Mouse (Mus musculus) hindbrain, embryonic 12.5 days (tissue): ENCODE measurements at regions not wholly inside any gene's neighbourhood (a gene's known extent, or its start where the extent isn't known, plus 50 kb on each side); places are given as distances from the start of the nearest gene placed in this dataset.

Experiments
- ATAC-seq: fragments of 200-750 bp; cut with Nextera tagmentation; 2 replicates; pipeline ENCODE4 v1.8.0; 2017; ENCODE audit warnings: moderate TSS enrichment; ENCODE audit not compliant: low FRiP score
- H3K27ac ChIP-seq: fragments of 300-500 bp; sonication (generic); 2 replicates; pipeline ENCODE4 v1.5.1; 2016; ENCODE audit warnings: mild to moderate bottlenecking
- H3K27me3 ChIP-seq: fragments of 300-500 bp; sonication (generic); 2 replicates; pipeline ENCODE4 v1.6.1; 2016; ENCODE audit warnings: mild to moderate bottlenecking
- H3K36me3 ChIP-seq: fragments of 300-500 bp; sonication (generic); 2 replicates; pipeline ENCODE4 v1.6.1; 2016; ENCODE audit warnings: mild to moderate bottlenecking
- H3K4me1 ChIP-seq: fragments of 300-500 bp; sonication (generic); 2 replicates; pipeline ENCODE4 v1.6.1; 2016
- H3K4me2 ChIP-seq: fragments of 300-500 bp; sonication (generic); replicated peaks from 2 replicates; pipeline ENCODE4 v1.6.1; 2016; ENCODE audit warnings: mild to moderate bottlenecking
- H3K4me3 ChIP-seq: fragments of 300-500 bp; sonication (generic); 2 replicates; pipeline ENCODE4 v1.5.1; 2016; ENCODE audit warnings: mild to moderate bottlenecking
- H3K9ac ChIP-seq: fragments of 300-500 bp; sonication (generic); 2 replicates; pipeline ENCODE4 v1.6.1; 2016; ENCODE audit warnings: mild to moderate bottlenecking, moderate library complexity
- H3K9me3 ChIP-seq: fragments of 300-500 bp; sonication (generic); replicated peaks from 2 replicates; pipeline ENCODE4 v1.6.1; 2016; ENCODE audit warnings: mild to moderate bottlenecking
- WGBS: fragments of 180-500 bp; shearing (Covaris S2); methylation state at CpG from one replicate; pipeline ENCODE4 v1.1.7; 2016; 5-methylcytosine and 5-hydroxymethylcytosine counted together

DNA sequence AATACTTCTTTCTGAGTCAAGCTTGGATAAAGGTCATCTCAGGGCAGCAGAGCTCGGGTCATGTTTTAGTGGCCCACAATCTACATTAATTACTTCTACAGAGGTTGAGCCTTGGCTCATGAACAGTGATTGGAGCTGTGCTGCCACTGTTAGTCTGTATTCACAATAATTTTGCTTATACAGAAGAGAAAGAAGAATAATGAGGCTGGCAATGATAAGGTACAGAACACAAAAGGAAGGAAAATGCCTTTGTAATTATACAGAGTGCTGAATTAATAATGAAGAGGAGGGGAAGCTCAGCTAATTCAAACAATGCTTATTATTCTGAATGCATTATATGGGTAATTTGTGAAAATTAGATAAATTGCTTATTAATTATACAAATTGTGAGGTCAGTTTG lies 573.9 kb upstream of the Cblb start:
- Histone ChIP-seq H3K9me3 (no peaks in the 10 kb centered on the region), H3K27ac (no peak overlapping the region), H3K9ac (no peak overlapping the region), H3K4me2 (no peak overlapping the region), H3K36me3 (no peaks in the 10 kb centered on the region), H3K4me1 (no peaks in the 10 kb centered on the region), H3K27me3 (no peaks in the 10 kb centered on the region), H3K4me3 (no peak overlapping the region)
- 40% methylated on average over 1 of the region's 1 CpGs for WGBS
- ATAC-seq = no peak

DNA sequence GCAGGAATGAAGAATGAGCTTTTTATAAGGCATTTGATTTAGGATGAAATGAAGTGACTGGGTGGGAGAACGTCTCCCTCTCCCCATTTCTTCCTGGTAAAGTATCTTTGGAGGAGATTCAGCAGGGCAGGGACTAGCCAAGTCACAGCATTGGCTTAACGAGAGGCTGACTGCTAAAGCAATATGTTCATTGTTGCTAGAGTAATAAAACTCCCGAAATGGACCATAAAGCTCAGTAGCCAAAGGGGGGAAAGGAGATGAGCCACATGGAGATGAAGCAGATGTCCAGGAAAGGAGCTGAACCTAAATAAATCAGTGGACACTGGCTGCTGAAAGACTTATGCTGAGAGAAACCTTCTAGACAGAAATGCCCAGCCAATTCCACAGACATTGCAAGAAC lies 555.3 kb upstream of the Cblb start:
- Histone ChIP-seq H3K36me3 (no peaks in the 10 kb centered on the region), H3K4me3 (no peak overlapping the region), H3K9me3 (no peaks in the 10 kb centered on the region), H3K4me2 (no peak overlapping the region), H3K27ac (no peak overlapping the region), H3K27me3 (no peaks in the 10 kb centered on the region), H3K9ac (no peak overlapping the region), H3K4me1 (no peaks in the 10 kb centered on the region)
- 76% methylated on average over 3 of the region's 3 CpGs for WGBS
- no peak for ATAC-seq

DNA sequence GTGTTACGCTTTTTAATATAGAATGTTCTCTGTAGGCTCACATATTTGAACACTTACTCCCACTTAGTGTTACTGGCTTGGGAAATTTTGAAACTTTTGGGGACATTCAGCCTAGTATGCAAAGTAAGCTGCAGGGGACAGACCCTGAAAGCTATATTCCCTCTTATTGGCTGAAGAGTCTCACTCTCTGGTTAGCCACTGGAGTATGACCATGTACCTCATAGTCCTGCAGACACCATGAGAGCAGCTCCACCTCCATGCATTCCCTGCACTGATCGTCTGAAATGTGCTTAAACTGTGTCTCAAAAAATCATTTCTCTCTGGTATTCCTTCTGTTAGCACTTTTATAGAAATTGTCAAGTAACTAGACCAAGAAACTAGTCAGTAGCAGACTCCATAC lies 534.9 kb upstream of the Cblb start:
- WGBS = 82% methylated on average over 2 of the region's 2 CpGs
- no peaks in the 10 kb centered on the region for H3K4me1 ChIP-seq
- H3K27ac ChIP-seq = no peak overlapping the region
- no peak overlapping the region for H3K9ac ChIP-seq
- H3K9me3 ChIP-seq = no peaks in the 10 kb centered on the region
- ATAC-seq = no peak
- H3K4me3 ChIP-seq = no peak overlapping the region
- H3K4me2 ChIP-seq = no peak overlapping the region
- no peaks in the 10 kb centered on the region for H3K36me3 ChIP-seq
- H3K27me3 ChIP-seq = no peaks in the 10 kb centered on the region

DNA sequence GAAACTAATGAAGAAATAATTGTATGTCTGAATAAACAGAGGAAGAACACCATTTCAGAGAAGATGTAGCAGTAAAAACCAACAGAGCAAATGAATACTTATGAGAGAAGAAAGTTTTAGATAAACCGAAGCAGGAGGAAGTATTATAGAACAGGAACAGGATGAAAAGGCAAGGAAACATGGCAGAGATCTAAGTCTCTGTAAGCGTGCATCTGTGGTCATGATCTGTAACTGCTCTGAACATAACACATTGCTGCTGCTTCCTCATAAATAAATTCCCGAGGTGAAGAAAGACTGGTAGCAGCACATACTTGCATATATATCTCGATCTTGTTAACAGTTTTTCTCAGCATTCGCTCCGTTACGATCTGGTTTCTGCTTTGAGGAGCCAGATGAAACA lies 533.2 kb upstream of the Cblb start:
- no peak for ATAC-seq
- WGBS = 92% methylated on average over 7 of the region's 7 CpGs
- Histone ChIP-seq H3K4me3 (no peak overlapping the region), H3K27me3 (no peaks in the 10 kb centered on the region), H3K9me3 (no peaks in the 10 kb centered on the region), H3K36me3 (no peaks in the 10 kb centered on the region), H3K4me2 (no peak overlapping the region), H3K4me1 (no peaks in the 10 kb centered on the region), H3K9ac (no peak overlapping the region), H3K27ac (no peak overlapping the region)

DNA sequence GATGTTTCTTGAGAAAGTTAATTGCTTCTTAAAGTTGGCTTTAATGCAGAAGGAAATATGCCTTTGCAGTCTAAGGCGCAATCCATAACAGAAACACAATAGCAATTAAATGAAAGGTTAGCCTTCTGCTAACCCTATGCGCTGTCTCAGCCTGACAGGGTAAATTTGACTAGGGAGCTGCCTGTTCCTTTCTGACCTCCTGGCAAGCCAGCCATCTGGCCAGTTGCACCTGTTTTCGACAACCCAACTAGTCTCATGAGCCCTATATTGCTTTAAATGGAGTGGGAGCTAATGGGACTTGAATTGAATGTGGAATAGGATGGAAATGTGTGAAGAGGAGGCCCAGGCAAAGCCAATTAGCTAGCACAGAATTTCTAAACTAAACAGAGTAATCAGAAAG lies 513.9 kb upstream of the Cblb start:
- WGBS = 54% methylated on average over 3 of the region's 3 CpGs
- no peak for ATAC-seq
- no peak overlapping the region; the same call in 1 of the 2 replicates for H3K27ac ChIP-seq

DNA sequence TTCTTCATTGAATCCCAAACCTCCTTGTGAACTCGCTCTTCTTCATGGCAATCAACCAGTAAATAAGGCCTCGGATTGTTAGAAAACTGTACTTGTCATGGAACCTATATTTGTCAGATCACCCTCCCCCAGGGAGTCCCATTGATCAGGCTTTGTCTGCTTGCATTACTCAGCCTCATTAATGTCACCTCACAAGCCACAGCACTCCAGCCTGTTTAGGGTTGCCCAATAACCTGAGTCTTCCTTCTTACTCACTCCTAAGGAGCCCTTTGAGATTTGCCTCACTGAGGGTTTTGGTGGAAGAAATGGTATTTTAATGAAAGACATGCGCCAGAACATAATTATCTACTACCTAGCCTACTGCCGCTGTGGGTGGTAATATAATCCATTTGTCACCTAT lies 510.3 kb upstream of the Cblb start:
- H3K9me3 ChIP-seq = no peaks in the 10 kb centered on the region
- peak overlapping the region; percentile 33; the same call in 1 of the 2 replicates for H3K4me2 ChIP-seq
- no peak overlapping the region for H3K4me3 ChIP-seq
- H3K4me1 ChIP-seq = peaks cover 15% of the 10 kb centered on the region
- WGBS = 29% methylated on average over 4 of the region's 4 CpGs
- H3K9ac ChIP-seq = no peak overlapping the region
- H3K27me3 ChIP-seq = no peaks in the 10 kb centered on the region
- no peaks in the 10 kb centered on the region for H3K36me3 ChIP-seq
- H3K27ac ChIP-seq = peak overlapping the region; percentile 68
- ATAC-seq = peak; percentile 79

More for the DNA sequence above, 513.9 kb upstream of the Cblb start:
- no peaks in the 10 kb centered on the region for H3K9me3 ChIP-seq
- no peak overlapping the region for H3K4me2 ChIP-seq
- H3K27me3 ChIP-seq = no peaks in the 10 kb centered on the region
- H3K4me3 ChIP-seq = no peak overlapping the region
- H3K9ac ChIP-seq = no peak overlapping the region
- H3K4me1 ChIP-seq = peaks cover 10% of the 10 kb centered on the region
- no peaks in the 10 kb centered on the region for H3K36me3 ChIP-seq

DNA sequence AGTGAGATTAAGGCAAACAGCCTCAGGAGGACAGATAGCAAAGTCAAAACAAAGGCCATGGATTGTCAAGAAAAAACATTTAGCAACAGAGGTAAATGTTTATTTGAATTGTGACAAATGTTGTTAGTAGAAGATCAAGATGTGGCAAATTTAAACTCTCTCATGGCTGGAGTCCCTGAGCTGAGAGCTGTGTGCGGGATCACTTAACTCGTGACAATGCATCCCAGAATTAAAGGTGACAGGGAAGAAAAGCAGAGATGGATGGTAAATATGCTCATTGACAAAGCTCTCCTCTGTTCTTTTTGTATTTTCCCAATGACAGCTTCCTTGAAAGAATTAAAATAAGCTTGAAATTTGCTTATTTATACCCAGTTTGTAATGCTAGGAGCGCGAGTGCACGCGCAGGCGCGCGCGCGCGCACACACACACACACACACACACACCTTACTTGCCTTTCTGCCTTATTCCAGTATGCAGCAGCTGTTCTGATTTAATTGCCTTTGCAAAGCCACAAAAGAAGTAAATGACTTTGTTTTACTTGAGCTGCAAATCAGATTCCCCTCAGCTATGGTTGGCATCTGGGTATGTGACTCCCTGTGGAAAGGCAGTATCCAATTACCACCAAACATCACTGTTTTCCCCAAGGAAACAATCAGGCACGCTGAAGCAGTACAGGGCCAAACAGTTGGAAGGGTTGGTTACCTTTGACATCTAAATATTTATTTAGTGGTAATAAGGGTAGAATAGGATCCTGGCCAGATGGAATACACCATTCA lies 509.5 kb upstream of the Cblb start:
- Histone ChIP-seq H3K27ac (peak overlapping the region; percentile 68), H3K4me2 (peak overlapping the region; percentile 33)

DNA sequence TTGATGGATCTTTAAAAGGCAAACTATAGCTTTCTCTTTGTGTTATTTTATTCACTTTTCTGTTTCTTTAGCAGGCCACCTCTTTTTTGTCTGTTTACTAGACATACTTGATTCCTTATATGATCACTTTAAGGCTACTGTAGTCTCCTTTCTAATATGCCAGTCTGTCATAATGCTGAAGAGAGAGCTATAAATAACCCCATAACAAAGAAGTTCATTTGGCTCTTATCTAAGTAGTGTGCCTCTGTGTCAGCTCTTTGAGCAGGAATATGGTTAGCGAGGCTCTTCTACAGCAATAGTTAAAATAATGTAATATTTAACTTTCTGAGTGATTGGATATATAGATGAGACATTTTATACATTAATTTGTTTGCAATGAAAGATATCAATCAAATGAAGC lies 507.0 kb upstream of the Cblb start:
- no peak overlapping the region for H3K9ac ChIP-seq
- no peak overlapping the region for H3K4me2 ChIP-seq
- no peak overlapping the region for H3K27ac ChIP-seq
- H3K4me3 ChIP-seq = no peak overlapping the region
- H3K27me3 ChIP-seq = no peaks in the 10 kb centered on the region
- ATAC-seq = no peak
- H3K9me3 ChIP-seq = no peaks in the 10 kb centered on the region
- H3K36me3 ChIP-seq = no peaks in the 10 kb centered on the region
- WGBS = 89% methylated on average over 1 of the region's 1 CpGs
- peaks cover 10% of the 10 kb centered on the region; the same call in 1 of the 2 replicates for H3K4me1 ChIP-seq

More for the DNA sequence above, 509.5 kb upstream of the Cblb start:
- H3K4me1 ChIP-seq = peaks cover 15% of the 10 kb centered on the region
- H3K27me3 ChIP-seq = no peaks in the 10 kb centered on the region
- H3K4me3 ChIP-seq = no peak overlapping the region; the same call in 1 of the 2 replicates
- H3K36me3 ChIP-seq = no peaks in the 10 kb centered on the region
- peak; percentile 89 for ATAC-seq
- no peaks in the 10 kb centered on the region for H3K9me3 ChIP-seq
- H3K9ac ChIP-seq = no peak overlapping the region
- WGBS = 48% methylated on average over 13 of the region's 13 CpGs

DNA sequence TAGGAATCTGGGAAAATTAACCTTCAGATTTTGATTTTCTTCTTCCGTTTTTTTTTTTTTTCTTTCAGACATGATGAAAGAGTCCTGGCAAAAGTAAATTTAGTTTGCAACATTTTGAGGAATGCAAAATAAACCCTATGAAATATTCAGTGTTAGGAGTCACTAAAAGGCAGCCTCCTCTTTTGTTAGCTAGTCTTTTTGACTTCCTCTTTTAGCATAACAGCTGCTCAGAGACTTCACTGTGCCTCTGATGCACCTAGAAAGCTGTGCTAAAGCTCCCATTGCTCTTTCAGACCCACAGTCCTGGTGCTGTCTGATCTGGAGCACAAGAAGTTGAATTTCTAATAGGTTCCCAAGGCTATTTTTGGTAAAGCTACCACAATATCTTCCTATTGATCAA lies 498.5 kb upstream of the Cblb start:
- Histone ChIP-seq H3K4me1 (no peaks in the 10 kb centered on the region), H3K9me3 (no peaks in the 10 kb centered on the region), H3K36me3 (no peaks in the 10 kb centered on the region), H3K9ac (no peak overlapping the region), H3K27me3 (no peaks in the 10 kb centered on the region), H3K4me2 (no peak overlapping the region), H3K4me3 (no peak overlapping the region), H3K27ac (no peak overlapping the region)
- WGBS = 85% methylated on average over 1 of the region's 1 CpGs
- no peak for ATAC-seq

DNA sequence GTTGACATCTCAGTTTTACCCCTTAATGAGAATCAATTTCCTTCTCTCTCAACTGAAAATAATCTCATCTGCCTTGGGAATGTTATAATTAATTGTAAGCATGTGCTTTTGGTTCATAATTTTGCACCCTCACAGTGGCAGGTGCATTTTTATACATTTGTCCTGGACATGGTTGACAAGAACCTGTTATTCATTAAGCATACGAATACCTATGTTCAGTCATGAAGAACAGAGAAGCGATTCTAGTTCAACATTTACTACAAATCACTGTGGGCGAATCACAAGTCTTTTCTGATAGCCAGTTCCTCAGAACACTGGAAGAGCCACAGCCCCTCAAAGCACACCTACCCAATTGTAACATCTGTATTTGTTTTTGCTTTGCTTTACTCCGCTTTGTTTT lies 487.3 kb upstream of the Cblb start:
- Histone ChIP-seq H3K4me3 (no peak overlapping the region), H3K4me1 (no peaks in the 10 kb centered on the region), H3K36me3 (no peaks in the 10 kb centered on the region), H3K4me2 (no peak overlapping the region), H3K27me3 (no peaks in the 10 kb centered on the region), H3K27ac (no peak overlapping the region), H3K9me3 (no peaks in the 10 kb centered on the region), H3K9ac (no peak overlapping the region)
- ATAC-seq = no peak
- 78% methylated on average over 4 of the region's 4 CpGs for WGBS

DNA sequence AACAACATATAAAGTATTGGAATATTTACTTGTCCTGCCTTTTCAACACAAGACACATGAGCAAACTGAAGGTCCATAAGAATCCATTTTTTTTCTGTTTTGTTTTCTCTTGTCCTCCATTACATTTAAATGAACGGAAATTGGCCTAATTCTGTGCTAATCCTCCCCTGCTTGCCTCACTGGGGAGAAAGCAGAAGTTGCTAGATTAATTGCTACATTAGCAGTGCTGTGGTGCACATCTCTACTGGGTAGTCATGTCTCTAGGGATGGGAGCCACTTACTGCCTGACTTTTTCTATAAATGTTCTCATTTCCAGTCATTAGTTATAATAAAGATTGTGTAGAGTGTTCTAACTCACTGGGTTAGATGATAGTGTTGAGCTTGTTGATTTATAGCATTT lies 484.0 kb upstream of the Cblb start:
- H3K4me2 ChIP-seq = no peak overlapping the region
- H3K9ac ChIP-seq = no peak overlapping the region
- H3K4me1 ChIP-seq = no peaks in the 10 kb centered on the region
- 72% methylated on average over 1 of the region's 1 CpGs for WGBS
- no peak overlapping the region for H3K27ac ChIP-seq
- no peaks in the 10 kb centered on the region for H3K9me3 ChIP-seq
- ATAC-seq = no peak
- H3K36me3 ChIP-seq = no peaks in the 10 kb centered on the region
- H3K4me3 ChIP-seq = no peak overlapping the region
- no peaks in the 10 kb centered on the region for H3K27me3 ChIP-seq

DNA sequence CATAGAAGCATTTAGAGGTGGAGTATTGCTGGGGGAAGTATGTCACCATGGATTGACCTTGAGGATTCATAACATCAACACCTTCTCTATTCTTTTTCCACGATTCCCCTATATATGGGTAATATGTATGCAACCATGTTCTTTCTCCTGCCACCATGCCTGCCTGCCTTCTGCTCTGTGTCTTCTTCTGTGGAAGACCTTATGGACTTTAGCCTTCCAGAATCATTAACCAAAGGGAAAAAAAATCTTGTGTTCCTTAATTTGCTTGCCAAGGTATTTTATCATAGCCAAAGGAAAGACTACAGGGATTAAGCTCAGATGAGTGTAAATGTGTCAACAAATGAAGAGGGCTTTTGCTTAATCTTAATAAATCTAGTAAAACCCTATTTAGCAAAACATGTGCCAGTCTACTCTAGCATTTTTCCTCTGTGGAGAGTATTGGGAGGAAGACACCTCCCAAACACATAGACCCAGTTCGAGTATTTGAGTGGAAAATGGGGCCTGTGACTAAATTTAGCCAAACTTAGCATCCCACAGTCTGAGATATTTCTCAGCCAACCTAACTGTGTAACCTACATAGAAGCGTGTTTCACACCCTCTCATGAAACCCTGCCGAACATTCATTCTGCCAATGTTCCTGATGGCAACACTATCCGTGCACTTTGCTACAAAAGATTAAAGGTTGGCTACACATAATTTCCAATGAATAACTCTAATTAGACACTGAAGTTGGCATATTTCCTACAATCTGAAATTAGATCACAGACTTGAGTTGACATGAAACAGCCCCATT lies 468.0 kb upstream of the Cblb start:
- Histone ChIP-seq H3K36me3 (no peaks in the 10 kb centered on the region), H3K4me3 (no peak overlapping the region), H3K9me3 (no peaks in the 10 kb centered on the region), H3K4me1 (no peaks in the 10 kb centered on the region), H3K9ac (no peak overlapping the region), H3K27ac (no peak overlapping the region), H3K27me3 (no peaks in the 10 kb centered on the region), H3K4me2 (no peak overlapping the region)
- ATAC-seq = no peak
- 87% methylated on average over 5 of the region's 5 CpGs for WGBS

DNA sequence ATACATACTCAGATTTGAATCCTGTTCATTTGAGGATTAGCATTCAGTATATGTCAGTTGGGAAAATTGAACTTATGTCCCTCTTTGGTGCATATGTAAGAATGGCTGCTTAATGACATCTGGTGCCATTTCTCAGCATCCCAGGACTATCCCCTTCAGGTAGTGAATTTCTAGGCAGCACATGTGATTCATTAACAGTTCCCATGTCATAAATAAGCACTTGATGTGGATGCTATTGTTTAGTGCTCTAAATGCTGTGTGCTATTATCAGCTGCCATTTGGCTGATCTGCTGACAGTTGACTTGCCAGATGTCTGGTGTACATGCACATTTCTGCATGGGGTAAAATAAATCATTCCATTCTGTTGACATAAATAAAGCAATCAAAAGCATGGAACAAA lies 467.0 kb upstream of the Cblb start:
- H3K4me1 ChIP-seq = no peaks in the 10 kb centered on the region
- no peak overlapping the region for H3K4me2 ChIP-seq
- H3K36me3 ChIP-seq = no peaks in the 10 kb centered on the region
- no peak; the same call in 1 of the 2 replicates for ATAC-seq
- no peak overlapping the region for H3K9ac ChIP-seq
- H3K4me3 ChIP-seq = no peak overlapping the region
- no peaks in the 10 kb centered on the region for H3K9me3 ChIP-seq
- H3K27me3 ChIP-seq = no peaks in the 10 kb centered on the region
- H3K27ac ChIP-seq = no peak overlapping the region
